Mouse (Mus musculus) hematopoietic stem cell, adult 5-6 weeks (primary cell): Measurements from ENCODE around the gene Cldn7. TPM values are rescaled to one million over a fixed set of nuclear protein-coding genes. Genes with fewer than 3 reads are reported as not detected.

ENCODE experiments used
- ATAC-seq, 2 experiments: fragments of 125-278 bp in 1 of 2; replicated peaks in 1 of 2; 2 replicates each; pipeline ENCODE4 v1.8.0; 2016 to 2017; ENCODE audit warnings: inconsistent platforms in 2 of 2, mild to moderate bottlenecking in 2 of 2, moderate number of reproducible peaks in 2 of 2, low read depth in 1 of 2, moderate TSS enrichment in 1 of 2; ENCODE audit not compliant: low FRiP score in 2 of 2, poor library complexity in 2 of 2, severe bottlenecking in 2 of 2, insufficient read depth in 1 of 2, low TSS enrichment in 1 of 2
- total RNA-seq: library from RNA; stranded (forward); fragments of 172-1452, 232-1000 nt; gene quantifications from 2 replicates; pipeline ENCODE4 v1.2.3, GENCODE M21; 2017

Cldn7 gene
- total RNA-seq, 1 experiment from 2014 or later: 6.3 TPM

GRCm38 (mm10) chr11:69996161-69997061 is 31.8 kb downstream of the Cldn7 start:
- ATAC-seq: no peak

- ATAC-seq: peak in 1 of 2 experiments; percentile 12; a peak in 3 of 4 replicates
Observed at GRCm38 (mm10) chr11:69997070-69997509, 32.5 kb downstream of the Cldn7 start.

DNA sequence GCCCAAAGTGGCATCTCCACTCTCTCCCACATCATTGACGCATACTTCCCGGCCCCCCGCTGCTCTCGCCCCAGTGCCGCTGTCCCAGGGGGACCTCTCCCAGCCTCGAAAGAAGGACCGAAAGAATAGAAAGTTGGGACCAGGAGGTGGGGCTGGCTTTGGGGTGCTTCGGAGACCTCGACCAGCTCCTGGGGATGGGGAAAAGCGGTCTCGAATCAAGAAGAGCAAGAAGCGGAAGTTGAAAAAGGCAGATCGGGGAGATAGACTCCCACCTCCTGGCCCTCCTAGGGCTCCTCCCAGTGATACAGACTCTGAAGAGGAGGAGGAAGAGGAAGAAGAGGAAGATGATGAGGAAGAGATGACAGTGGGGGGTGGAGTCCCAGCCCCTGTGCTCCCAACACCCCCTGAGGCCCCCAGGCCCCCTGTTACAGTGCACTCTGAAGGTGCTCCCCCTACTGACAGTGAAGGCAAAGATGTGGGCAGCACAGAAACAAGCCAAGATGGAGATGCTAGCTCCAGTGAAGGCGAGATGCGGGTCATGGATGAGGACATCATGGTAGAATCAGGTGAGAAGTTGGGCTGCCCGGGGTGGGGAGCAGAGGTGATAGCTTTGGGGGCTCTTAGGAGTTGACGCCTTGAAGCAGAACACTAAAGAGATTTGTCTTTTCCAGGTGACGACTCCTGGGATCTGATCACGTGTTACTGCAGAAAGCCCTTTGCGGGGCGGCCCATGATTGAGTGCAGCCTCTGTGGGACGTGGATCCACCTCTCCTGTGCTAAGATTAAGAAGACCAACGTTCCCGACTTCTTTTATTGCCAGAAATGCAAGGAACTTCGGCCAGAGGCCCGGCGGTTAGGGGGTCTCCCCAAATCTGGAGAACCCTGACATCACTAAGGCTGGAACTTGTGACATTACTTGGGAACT is 34.2 kb downstream of the Cldn7 start:
- no peak for ATAC-seq

- no peak for ATAC-seq
Observed at GRCm38 (mm10) chr11:69999666-70000065, 35.1 kb downstream of the Cldn7 start.

DNA sequence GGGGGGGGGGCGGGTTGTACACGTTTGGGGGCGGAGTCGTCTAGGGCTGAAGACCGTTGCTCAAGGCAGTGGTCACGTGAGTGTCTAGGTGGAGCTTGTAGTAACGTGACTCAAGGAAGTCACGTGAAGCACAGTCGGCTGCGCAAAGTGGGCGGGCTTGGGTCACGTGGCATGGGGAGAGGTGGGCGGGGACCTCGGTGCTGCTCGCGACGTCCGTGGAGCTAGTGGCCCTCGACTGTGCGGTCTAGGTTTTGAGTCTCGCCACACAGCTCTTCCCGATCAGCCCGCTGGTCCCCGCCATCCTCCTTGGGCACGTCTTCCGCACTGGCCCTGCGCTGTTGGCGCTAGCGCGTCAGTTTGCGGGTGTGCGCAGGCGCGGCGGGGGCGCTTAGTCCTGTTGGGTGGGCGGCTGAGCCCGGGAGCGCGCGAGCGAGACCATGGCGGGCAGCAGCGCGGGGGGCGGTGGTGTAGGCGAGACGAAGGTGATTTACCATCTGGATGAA is 35.9 kb downstream of the Cldn7 start, which contains the start of gene Dvl2:
Gene Dvl2, plus strand, starts transcription at position 200 of the 503 bp plus-strand sequence.
- peak; percentile 57 to 61 for ATAC-seq

GRCm38 (mm10) chr11:70001159-70001558 is 36.6 kb downstream of the Cldn7 start:
- ATAC-seq: no peak

DNA sequence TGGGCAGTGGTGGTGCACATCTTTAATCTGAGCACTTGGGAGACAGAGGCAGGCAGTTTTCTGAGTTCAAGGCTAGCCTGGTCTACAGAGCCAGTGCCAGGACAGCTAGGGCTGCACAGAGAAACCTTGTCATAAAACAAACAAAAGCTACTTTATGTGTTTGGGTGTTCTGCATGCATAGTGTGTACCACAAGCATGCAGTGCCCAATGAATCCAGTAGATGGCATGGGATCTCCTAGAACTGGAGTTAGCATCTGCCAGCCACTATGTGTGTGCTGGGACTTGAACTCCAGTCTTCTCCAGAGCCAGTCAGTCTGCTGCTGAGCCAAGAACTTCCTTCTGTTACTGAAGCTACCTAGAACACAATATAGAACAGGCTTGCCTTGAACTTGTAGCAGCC is 37.3 kb downstream of the Cldn7 start:
- ATAC-seq: 0 out of 4 replicates have a peak, but pooled peaks of 1 of the 2 experiments have one; percentile 14

DNA sequence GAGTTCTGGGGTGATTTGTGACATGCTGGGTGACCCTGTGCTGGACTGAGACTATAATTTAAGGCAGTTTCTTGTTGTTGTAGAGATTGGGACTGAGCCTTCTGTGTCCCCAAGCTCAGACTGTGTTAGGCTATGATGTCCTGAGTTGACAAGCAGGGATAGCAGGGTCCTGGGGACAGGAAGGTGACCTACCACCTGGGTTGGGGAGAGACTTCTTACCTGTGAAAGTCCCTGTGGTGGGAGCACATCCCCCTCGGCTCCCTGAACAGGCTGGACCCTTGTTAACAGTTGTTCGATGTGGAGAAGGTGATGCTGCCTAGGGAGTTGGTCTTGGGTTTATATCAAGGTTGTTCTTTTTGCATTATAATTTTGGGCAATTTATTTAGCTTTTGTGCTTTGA is 37.9 kb downstream of the Cldn7 start:
- ATAC-seq: no peak

DNA sequence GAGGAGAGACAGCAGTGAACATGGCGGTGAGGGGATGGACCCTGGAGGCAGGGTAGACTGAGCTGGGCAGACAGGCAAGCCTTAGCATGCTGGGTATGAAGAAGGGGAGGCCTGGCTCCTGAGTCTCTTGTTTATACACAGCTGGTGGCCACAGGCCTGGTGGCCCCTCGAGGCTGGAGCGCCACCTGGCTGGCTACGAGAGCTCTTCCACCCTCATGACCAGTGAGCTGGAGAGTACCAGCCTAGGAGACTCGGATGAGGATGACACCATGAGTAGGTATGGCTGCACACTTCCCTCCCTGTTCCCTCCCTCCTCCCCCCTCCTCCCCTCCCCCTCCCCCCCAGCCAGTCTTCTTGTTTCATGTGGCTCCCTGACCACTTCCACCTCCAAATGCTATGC is 40.9 kb downstream of the Cldn7 start:
- ATAC-seq: peak; percentile 26 to 28; a peak in 1 of 4 replicates

DNA sequence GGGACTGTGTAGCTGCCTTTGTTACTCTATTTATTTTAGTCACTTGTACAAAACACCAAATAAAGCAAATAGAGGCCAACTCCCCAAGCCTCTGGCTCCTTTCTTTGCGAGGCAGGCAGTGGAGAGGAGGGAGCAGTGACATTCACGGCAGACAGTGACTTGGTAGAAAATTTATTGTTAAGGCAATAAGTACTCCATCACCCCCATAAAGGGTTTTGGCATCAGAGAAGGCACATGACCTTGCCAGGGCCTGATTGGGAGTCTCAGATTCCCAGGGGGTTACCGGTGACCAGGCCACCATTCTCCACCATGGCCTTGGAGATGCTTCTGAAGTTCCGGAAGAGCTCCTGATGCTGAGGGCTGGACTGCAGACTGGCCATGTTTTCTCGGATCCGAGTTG is 45.5 kb downstream of the Cldn7 start:
- no peak for ATAC-seq

DNA sequence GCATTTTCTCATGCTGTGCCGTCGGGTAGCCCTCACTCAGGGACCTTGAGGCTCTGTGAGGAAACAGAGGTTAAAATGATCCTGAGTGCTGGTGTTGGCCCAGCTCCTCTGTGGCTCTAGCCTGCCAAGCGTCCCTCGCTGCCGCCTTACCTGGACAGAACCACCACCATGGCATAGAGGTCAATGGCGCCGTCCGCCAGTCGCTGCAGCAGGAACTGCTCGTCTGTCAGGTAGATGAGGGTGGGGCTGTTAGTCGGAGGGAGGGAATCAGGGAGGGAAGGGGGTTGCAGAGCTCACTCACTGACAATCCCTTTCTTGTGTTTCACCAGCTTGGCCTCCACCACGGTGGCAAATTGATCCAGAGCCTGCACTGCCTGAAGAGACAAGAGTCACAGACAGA is 46.0 kb downstream of the Cldn7 start:
- no peak for ATAC-seq

- no peak for ATAC-seq
Observed at GRCm38 (mm10) chr11:70010961-70011360, 46.4 kb downstream of the Cldn7 start.

- no peak for ATAC-seq
Observed at GRCm38 (mm10) chr11:70012931-70013330, 48.4 kb downstream of the Cldn7 start.

DNA sequence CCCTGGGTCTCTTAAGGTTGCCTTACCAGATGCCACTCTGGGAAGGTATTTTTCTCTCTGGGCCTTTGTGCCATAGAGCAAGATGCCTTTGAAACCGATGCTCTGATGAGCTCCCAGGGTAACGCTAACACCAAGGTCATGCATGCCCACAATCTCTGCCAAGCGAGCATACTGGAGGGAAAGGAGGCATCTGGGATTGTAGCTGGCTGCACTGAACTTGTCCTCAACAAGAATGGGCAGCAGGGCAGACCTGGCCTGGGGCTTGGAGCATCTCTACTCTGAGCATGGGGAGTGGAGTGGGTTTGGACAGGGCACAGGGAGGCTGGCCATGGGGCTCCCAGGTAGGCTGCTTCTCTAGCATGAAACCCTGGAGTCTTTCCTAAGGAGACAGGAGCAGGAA is 48.8 kb downstream of the Cldn7 start:
- no peak for ATAC-seq

DNA sequence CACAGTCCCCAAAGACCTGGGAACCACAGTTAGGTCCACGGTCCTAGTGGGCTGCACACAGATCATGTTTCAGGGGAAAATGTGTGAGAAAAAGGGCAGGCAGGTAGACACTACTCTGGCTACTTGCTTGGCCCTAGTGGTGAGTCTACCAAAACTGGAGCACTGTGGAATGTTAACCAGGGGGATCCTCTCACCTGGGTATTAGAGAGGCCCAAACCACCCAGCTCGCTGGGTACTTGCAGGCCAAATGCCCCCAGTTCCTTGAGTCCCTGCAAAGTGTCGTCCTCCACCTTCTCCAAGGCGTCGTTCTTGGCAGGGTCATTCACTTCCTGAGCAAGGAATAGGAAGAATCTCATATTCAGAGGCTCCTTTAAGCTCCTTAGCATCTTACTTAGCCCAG is 49.5 kb downstream of the Cldn7 start:
- no peak for ATAC-seq

DNA sequence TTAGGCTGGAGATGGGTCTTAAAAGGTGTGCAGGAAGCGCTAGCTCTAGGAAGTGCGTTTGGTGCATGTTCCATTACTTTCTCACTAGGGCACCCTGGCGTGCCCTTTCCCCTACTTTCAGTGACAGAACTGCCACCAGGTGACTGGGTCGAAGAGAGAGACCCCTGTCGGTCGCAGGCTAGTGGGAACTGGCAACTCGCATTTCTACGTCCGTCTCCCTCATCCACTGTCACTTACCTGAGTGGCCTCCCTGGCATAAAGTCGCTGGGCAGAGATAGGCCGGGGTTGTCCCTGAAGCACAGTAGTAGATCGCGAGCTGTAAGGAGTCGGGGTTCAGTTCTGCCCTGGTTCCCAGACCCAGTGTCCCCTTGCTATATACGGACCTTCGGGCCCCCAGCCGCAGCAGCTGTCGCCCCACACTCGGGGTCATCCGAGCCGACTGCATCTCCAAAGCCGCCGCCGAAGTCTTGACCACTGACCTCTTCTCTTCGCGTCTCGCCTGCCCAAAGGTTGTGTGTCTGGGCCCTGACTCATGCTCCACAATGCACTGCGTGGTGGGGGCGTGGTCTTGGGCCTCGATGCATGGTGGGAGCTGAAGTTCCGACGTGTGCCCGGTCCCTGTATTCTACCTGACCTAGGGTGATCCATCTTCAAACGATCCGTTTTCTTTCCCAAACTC is 50.4 kb downstream of the Cldn7 start, which contains the start of gene Acadvl:
Gene Acadvl, minus strand, starts transcription at position 532 of the 679 bp plus-strand sequence.
- peak; percentile 84 to 88 for ATAC-seq

- no peak for ATAC-seq
Observed at GRCm38 (mm10) chr11:70015677-70016076, 51.1 kb downstream of the Cldn7 start.
